Mouse (Mus musculus): ENCODE measurements at regions not wholly inside any gene's neighbourhood (a gene's known extent, or its start where the extent isn't known, plus 50 kb on each side); places are given as distances from the start of the nearest gene placed in this dataset.

DNA sequence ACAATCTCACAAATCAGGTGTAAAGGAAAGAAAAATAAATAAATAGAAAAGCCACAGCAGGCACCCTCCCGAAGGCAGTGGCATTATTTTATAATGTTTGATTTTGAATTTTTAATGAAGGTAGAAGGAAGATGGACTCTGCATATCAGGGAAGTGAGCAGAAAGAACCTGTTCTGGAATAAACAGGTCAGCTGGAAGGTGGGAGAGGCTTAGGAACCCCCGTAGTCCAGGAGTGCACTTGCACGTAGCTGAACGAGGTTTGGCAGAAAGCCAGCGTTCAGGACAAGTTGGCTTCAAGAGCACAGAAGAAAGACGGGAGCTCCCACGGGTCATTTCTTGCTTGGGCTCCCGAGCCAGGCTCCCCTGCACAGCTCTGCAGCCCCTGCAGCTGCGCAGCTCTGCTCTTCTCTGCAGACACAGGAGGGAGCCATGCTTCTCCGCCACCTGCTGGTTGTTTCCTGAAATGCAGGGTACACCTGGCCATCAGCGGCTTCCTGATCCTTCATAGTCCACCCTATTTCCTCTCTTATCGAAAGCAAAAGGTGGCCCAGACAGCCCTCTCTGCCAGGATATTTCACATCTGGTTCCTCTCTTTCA, 84.4 kb upstream of the Bace2 start:
- no peak overlapping the region for H3K4me3 ChIP-seq
- no peak overlapping the region for H3K9ac ChIP-seq (ENCODE audit: low read depth, low read length)
- DNase-seq: peak; percentile 40 to 74
- 11% methylated on average over 12 of the region's 12 CpGs for WGBS
- H3K36me3 ChIP-seq (ENCODE audit: control insufficient read depth, insufficient read depth, low read length): no peaks in the 10 kb centered on the region
- H3K27me3 ChIP-seq (ENCODE audit: control insufficient read depth, insufficient read depth, low read length): no peaks in the 10 kb centered on the region
- intact Hi-C loops (cut with DNase I): loop anchor here (1.0 to 5.0 kb wide), 2 partner anchors 375 to 420 kb away; no protein-coding TSS in a partner anchor
- no peak overlapping the region for H3K27ac ChIP-seq
- H3K79me2 ChIP-seq (replicated peaks; ENCODE audit: control insufficient read depth, insufficient read depth, low read length): no peaks in the 10 kb centered on the region
- no peaks in the 10 kb centered on the region for H3K4me1 ChIP-seq (ENCODE audit: control insufficient read depth, insufficient read depth, low read length)
- peak; percentile 92 for TF ChIP-seq CTCF (IDR thresholded peaks at IDR 0.05)
- no peak for TF ChIP-seq POLR2A (IDR thresholded peaks at IDR 0.05; ENCODE audit: insufficient read depth, low read depth, low read length)

GRCm38 (mm10) chr16:97278913-97279312, 77.6 kb upstream of the Bace2 start:
- Histone ChIP-seq H3K4me1 (ENCODE audit: control insufficient read depth, insufficient read depth, low read length) (no peaks in the 10 kb centered on the region), H3K27me3 (ENCODE audit: control insufficient read depth, insufficient read depth, low read length) (no peaks in the 10 kb centered on the region), H3K4me3 (no peak overlapping the region), H3K79me2 (replicated peaks; ENCODE audit: control insufficient read depth, insufficient read depth, low read length) (no peaks in the 10 kb centered on the region), H3K36me3 (ENCODE audit: control insufficient read depth, insufficient read depth, low read length) (no peaks in the 10 kb centered on the region), H3K9ac (ENCODE audit: low read depth, low read length) (no peak overlapping the region), H3K27ac (no peak overlapping the region)
- WGBS: 72% methylated on average over 1 of the region's 1 CpGs
- no peak for DNase-seq
- intact Hi-C loops (cut with DNase I): no loop called here
- TF ChIP-seq CTCF (IDR thresholded peaks at IDR 0.05) (no peak), EP300 (IDR thresholded peaks at IDR 0.05; ENCODE audit: insufficient read depth, low read depth, low read length) (no peak), POLR2A (IDR thresholded peaks at IDR 0.05; ENCODE audit: insufficient read depth, low read depth, low read length) (no peak)

DNA sequence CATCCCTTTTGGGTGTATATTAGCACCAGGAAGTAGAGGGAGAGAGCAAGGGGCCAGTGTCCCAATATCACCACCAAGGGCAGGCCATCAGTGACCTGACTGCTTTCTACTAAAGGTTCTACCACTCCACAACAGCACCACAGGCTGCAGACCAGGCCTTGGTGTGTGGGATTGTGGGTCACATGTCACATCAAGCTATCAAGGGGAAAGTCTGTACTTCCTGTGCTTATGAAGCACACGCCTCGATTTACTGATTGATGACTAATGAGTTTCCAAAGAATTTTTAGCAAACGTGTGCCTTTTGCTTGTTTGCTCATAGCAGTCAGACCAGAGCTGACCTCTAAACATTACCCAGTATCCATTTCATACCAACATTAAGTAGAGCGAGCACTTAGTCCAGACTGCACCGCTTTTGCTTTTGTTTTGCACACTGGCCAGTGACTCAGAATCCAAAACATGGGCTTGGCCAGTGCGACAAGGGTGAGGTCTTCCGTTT, 74.9 kb upstream of the Bace2 start:
- H3K27ac ChIP-seq: no peak overlapping the region
- no peaks in the 10 kb centered on the region for H3K36me3 ChIP-seq (ENCODE audit: control insufficient read depth, insufficient read depth, low read length)
- H3K9ac ChIP-seq (ENCODE audit: low read depth, low read length): no peak overlapping the region
- no peak overlapping the region for H3K4me3 ChIP-seq
- H3K27me3 ChIP-seq (ENCODE audit: control insufficient read depth, insufficient read depth, low read length): no peaks in the 10 kb centered on the region
- intact Hi-C loops (cut with DNase I): no loop called here
- DNase-seq: no peak
- TF ChIP-seq EP300 (IDR thresholded peaks at IDR 0.05; ENCODE audit: insufficient read depth, low read depth, low read length) (no peak), POLR2A (IDR thresholded peaks at IDR 0.05; ENCODE audit: insufficient read depth, low read depth, low read length) (no peak), CTCF (IDR thresholded peaks at IDR 0.05) (no peak)
- no peaks in the 10 kb centered on the region for H3K79me2 ChIP-seq (replicated peaks; ENCODE audit: control insufficient read depth, insufficient read depth, low read length)
- 71% methylated on average over 7 of the region's 7 CpGs for WGBS
- H3K4me1 ChIP-seq (ENCODE audit: control insufficient read depth, insufficient read depth, low read length): no peaks in the 10 kb centered on the region

GRCm38 (mm10) chr16:97282943-97283342, 73.6 kb upstream of the Bace2 start:
- intact Hi-C loops (cut with DNase I): no loop called here
- WGBS: 88% methylated on average over 9 of the region's 9 CpGs
- Histone ChIP-seq H3K27ac (no peak overlapping the region), H3K27me3 (ENCODE audit: control insufficient read depth, insufficient read depth, low read length) (no peaks in the 10 kb centered on the region), H3K4me3 (no peak overlapping the region), H3K36me3 (ENCODE audit: control insufficient read depth, insufficient read depth, low read length) (no peaks in the 10 kb centered on the region), H3K79me2 (replicated peaks; ENCODE audit: control insufficient read depth, insufficient read depth, low read length) (no peaks in the 10 kb centered on the region), H3K9ac (ENCODE audit: low read depth, low read length) (no peak overlapping the region), H3K4me1 (ENCODE audit: control insufficient read depth, insufficient read depth, low read length) (no peaks in the 10 kb centered on the region)
- TF ChIP-seq POLR2A (IDR thresholded peaks at IDR 0.05; ENCODE audit: insufficient read depth, low read depth, low read length): no peak
- no peak for DNase-seq

DNA sequence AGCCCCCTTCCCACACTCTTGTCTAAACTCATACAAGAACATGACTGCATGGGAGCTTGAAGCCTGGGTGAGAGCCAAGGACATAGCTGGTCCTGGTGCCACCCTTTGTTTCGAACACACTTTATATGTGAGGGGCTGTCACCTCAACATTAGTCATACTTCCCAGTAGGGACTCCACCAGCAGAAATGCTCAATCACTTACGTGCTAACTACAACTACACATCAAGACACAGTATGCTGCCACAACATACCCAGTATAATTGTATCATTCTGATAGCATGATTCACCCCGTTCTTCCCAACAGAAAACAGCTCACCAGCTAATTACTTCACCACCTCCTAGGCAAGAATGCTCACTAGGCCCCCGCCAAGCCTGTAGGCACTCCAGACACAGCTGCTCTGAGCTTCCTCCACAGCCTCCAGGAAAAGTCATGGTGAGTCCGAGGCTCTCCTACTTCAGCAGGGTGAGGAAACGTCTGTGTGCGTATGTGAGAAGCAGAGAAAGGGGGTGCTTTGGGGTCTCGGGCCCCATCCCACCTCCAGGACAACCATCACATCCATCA, 70.6 kb upstream of the Bace2 start:
- H3K36me3 ChIP-seq (ENCODE audit: control insufficient read depth, insufficient read depth, low read length): no peaks in the 10 kb centered on the region
- 83% methylated on average over 8 of the region's 8 CpGs for WGBS
- H3K4me3 ChIP-seq: no peak overlapping the region
- no peaks in the 10 kb centered on the region for H3K79me2 ChIP-seq (replicated peaks; ENCODE audit: control insufficient read depth, insufficient read depth, low read length)
- intact Hi-C loops (cut with DNase I): no loop called here
- H3K4me1 ChIP-seq (ENCODE audit: control insufficient read depth, insufficient read depth, low read length): peaks cover 2% of the 10 kb centered on the region
- no peaks in the 10 kb centered on the region for H3K27me3 ChIP-seq (ENCODE audit: control insufficient read depth, insufficient read depth, low read length)
- no peak for DNase-seq
- TF ChIP-seq POLR2A (IDR thresholded peaks at IDR 0.05; ENCODE audit: insufficient read depth, low read depth, low read length) (no peak), CTCF (IDR thresholded peaks at IDR 0.05) (no peak), EP300 (IDR thresholded peaks at IDR 0.05; ENCODE audit: insufficient read depth, low read depth, low read length) (no peak)
- H3K27ac ChIP-seq: no peak overlapping the region
- no peak overlapping the region for H3K9ac ChIP-seq (ENCODE audit: low read depth, low read length)

- WGBS: 41% methylated on average over 3 of the region's 3 CpGs
- no peak overlapping the region for H3K9ac ChIP-seq (ENCODE audit: low read depth, low read length)
- H3K27ac ChIP-seq: no peak overlapping the region
- intact Hi-C loops (cut with DNase I): no loop called here
- peaks cover 2% of the 10 kb centered on the region for H3K4me1 ChIP-seq (ENCODE audit: control insufficient read depth, insufficient read depth, low read length)
- no peak for DNase-seq
- no peaks in the 10 kb centered on the region for H3K79me2 ChIP-seq (replicated peaks; ENCODE audit: control insufficient read depth, insufficient read depth, low read length)
- H3K4me3 ChIP-seq: no peak overlapping the region
- no peaks in the 10 kb centered on the region for H3K27me3 ChIP-seq (ENCODE audit: control insufficient read depth, insufficient read depth, low read length)
- no peak for TF ChIP-seq EP300 (IDR thresholded peaks at IDR 0.05; ENCODE audit: insufficient read depth, low read depth, low read length)
- no peaks in the 10 kb centered on the region for H3K36me3 ChIP-seq (ENCODE audit: control insufficient read depth, insufficient read depth, low read length)
Observed at GRCm38 (mm10) chr16:97286717-97287116, 69.8 kb upstream of the Bace2 start.

Data from heart, adult 2 months (tissue).